Mouse (Mus musculus) frontal cortex, postnatal 36 days (tissue): ENCODE measurements at regions not wholly inside any gene's neighbourhood (a gene's known extent, or its start where the extent isn't known, plus 50 kb on each side); places are given as distances from the start of the nearest gene placed in this dataset.

ENCODE experiments used
- DNase-seq, 2 experiments: peaks; one replicate each; pipeline ENCODE4 v3.0.0; 2022; ENCODE audit warnings: low spot score in 2 of 2

- no peak for DNase-seq
Observed at GRCm38 (mm10) chr1:103360701-103361100, 1407.6 kb upstream of the Cdh20 start.

GRCm38 (mm10) chr1:103372811-103373210, 1395.5 kb upstream of the Cdh20 start:
- DNase-seq, result no peak

GRCm38 (mm10) chr1:103420124-103420523, 1348.2 kb upstream of the Cdh20 start:
- no peak for DNase-seq

GRCm38 (mm10) chr1:103420994-103421637, 1347.2 kb upstream of the Cdh20 start:
- peak in 1 of 2 experiments; percentile 1 for DNase-seq

GRCm38 (mm10) chr1:103421638-103422001, 1346.7 kb upstream of the Cdh20 start:
- no peak for DNase-seq

- no peak for DNase-seq
Observed at GRCm38 (mm10) chr1:103471514-103471913, 1296.8 kb upstream of the Cdh20 start.

GRCm38 (mm10) chr1:103503464-103504139, 1264.7 kb upstream of the Cdh20 start:
- DNase-seq, result no peak
